Mouse (Mus musculus): Measurements from ENCODE around the gene Gm13695. TPM values are rescaled to one million over a fixed set of nuclear protein-coding genes. Genes with fewer than 3 reads are reported as not detected.
"Not testable (repeated sequence)": the region's sequence is repeated elsewhere in the genome, so short reads cannot be mapped to it uniquely, and the experiment has no call there.

Gm13695 gene
- not detected in 2 replicates for polyA plus RNA-seq (2012; rRNA removed)

DNA sequence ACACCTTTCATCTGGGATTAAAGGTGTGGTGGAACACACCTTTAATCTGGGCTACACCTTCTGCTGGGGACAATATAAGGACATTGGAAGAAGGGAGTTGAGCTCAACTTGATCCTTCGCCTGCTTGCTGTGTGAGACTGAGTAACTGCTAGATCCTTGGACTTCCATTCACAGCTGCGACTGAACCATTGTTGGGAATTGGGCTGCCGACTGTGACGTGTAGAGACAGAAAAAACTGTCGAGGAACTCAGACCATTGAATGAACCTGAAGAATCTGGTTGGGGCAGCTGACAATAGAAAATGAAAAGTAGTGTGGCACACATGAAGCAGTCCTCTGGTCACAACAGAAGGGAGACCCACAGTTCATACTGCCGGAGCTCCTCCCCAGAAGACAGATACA is at the start of gene Gm13695:
Gm13695 (plus strand) TSS at position 301 of the 400 bp plus-strand sequence.
- H3K4me3 ChIP-seq (ENCODE audit: insufficient read depth, low read length); H3K4me1 ChIP-seq (ENCODE audit: control insufficient read depth, insufficient read depth, low read length); H3K27ac ChIP-seq (ENCODE audit: insufficient read depth, low read length): not testable (repeated sequence)

DNA sequence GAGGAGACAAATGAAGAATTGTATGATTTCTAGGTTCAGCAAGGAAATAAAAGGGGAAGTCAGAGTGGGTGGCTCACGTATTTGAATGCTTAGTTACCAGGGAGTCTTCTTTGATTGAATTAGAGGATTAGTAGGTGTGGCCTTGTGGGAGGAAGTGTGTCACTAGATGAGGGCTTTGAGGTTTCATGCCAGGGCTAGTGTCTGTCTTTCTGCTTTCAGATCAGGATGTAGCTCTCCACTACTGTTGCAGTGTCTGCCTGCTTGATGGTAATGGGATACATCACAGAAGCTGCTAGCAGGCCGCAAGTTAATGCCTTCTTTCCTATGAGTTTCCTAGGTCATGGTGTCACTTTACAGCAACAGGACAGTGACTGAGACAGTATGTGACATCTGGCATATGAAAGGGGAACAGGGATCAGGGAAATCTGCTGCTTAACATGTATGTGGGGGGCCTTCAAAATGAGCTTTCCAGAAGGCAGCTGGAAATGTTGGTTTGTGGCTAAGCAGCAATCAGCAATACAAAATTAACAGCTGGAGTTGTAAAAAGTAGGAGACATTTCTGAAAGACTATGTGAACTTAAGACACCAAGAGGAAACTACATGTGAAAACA is 37.5 kb upstream of the Gm13695 start:
- TF ChIP-seq POLR2A (IDR thresholded peaks at IDR 0.05; ENCODE audit: extremely low read depth, insufficient read depth, low read length), result no peak
- TF ChIP-seq CTCF (IDR thresholded peaks at IDR 0.05; ENCODE audit: extremely low read depth, insufficient read depth, low read length), result no peak
- Histone ChIP-seq H3K4me3 (ENCODE audit: insufficient read depth, low read length) (no peak overlapping the region), H3K4me1 (ENCODE audit: control insufficient read depth, insufficient read depth, low read length) (no peaks in the 10 kb centered on the region), H3K27ac (ENCODE audit: insufficient read depth, low read length) (no peak overlapping the region)

DNA sequence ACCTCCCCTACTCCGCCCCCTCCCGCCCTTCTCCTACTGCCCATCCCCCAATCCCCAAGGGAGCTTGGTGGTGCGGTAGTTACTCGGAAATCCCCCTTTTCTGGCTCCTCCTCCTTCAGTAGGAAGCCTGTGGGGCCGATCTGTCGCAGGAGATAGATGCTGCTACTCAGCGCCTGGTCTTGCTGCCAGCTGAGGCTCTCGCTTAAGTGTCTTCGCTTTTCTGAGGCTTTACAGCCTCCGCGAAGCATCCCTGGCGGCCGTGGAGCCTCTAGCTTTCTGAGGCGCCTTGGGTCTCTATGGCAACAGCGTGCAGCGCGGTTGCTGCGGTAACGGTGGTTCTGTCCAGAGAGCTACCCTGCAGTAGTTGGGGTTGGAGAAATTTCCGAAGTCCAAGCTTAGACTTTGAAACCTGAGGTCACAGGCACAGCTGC is 26.2 kb upstream of the Gm13695 start, which contains the start of gene Zswim2:
Zswim2 (minus strand) TSS at position 298 of the 431 bp plus-strand sequence.
- Histone ChIP-seq H3K4me1 (ENCODE audit: control insufficient read depth, insufficient read depth, low read length) (no peaks in the 10 kb centered on the region), H3K4me3 (ENCODE audit: insufficient read depth, low read length) (peak within 1 kb of the TSS; percentile 13; the same call in 1 of the 2 replicates), H3K27ac (ENCODE audit: insufficient read depth, low read length) (no peak within 1 kb of the TSS)
- TF ChIP-seq POLR2A (IDR thresholded peaks at IDR 0.05; ENCODE audit: extremely low read depth, insufficient read depth, low read length) (peak; percentile 21; the same call in 1 of the 2 replicates), CTCF (IDR thresholded peaks at IDR 0.05; ENCODE audit: extremely low read depth, insufficient read depth, low read length) (no peak)

DNA sequence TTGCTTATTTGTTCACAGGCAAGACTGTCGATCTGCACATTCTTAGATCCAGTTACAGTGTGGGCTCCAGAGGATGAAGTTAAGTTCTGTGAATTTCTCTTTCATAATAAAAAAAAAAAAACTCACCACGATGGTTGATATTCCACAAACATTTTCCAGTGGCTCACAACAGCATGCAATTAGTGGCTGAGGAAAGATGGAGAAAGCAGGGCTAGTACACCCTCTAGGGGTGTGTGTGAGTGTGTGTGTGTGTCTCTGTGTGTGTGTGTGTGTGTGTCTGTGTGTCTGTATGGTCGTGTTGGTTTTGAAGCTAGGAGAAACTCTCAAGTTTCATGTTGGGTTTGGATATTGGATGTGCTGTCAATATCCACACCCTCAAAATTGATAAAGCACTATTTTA is 25.7 kb upstream of the Gm13695 start:
- no peak for TF ChIP-seq CTCF (IDR thresholded peaks at IDR 0.05; ENCODE audit: extremely low read depth, insufficient read depth, low read length)
- no peak for TF ChIP-seq POLR2A (IDR thresholded peaks at IDR 0.05; ENCODE audit: extremely low read depth, insufficient read depth, low read length)
- Histone ChIP-seq H3K4me1 (ENCODE audit: control insufficient read depth, insufficient read depth, low read length) (no peaks in the 10 kb centered on the region), H3K27ac (ENCODE audit: insufficient read depth, low read length) (no peak overlapping the region), H3K4me3 (ENCODE audit: insufficient read depth, low read length) (0 out of 2 replicates have a peak overlapping the region, but pooled peaks have one; percentile 13)

DNA sequence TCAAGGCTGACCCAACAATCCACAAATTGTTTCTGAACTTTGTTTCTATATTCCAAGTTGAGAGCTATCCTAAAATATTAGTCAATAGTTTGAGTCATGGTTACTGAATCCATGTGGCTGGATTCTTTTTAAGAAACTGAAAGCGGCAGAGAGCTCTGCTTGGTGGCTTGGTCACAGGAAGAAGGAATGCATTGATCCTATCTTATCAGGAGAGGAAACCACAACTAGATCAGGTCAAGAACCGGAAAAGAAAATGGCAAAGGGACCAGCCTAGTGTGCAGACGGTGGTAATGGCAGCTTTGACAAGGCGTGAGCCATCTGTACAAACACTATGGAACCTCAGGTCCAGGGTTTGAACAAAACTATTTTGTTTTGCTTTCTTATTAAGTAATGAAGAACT is 25.3 kb upstream of the Gm13695 start:
- Histone ChIP-seq H3K27ac (ENCODE audit: insufficient read depth, low read length) (no peak overlapping the region), H3K4me1 (ENCODE audit: control insufficient read depth, insufficient read depth, low read length) (no peaks in the 10 kb centered on the region), H3K4me3 (ENCODE audit: insufficient read depth, low read length) (no peak overlapping the region)
- TF ChIP-seq CTCF (IDR thresholded peaks at IDR 0.05; ENCODE audit: extremely low read depth, insufficient read depth, low read length) (no peak), POLR2A (IDR thresholded peaks at IDR 0.05; ENCODE audit: extremely low read depth, insufficient read depth, low read length) (no peak)

DNA sequence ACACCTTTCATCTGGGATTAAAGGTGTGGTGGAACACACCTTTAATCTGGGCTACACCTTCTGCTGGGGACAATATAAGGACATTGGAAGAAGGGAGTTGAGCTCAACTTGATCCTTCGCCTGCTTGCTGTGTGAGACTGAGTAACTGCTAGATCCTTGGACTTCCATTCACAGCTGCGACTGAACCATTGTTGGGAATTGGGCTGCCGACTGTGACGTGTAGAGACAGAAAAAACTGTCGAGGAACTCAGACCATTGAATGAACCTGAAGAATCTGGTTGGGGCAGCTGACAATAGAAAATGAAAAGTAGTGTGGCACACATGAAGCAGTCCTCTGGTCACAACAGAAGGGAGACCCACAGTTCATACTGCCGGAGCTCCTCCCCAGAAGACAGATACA is 11.7 kb upstream of the Gm13695 start, which contains the start of gene Gm13698:
Gm13698 (plus strand) TSS at position 301 of the 400 bp plus-strand sequence.
- not testable (repeated sequence) for H3K4me3 ChIP-seq (ENCODE audit: insufficient read depth, low read length); H3K4me1 ChIP-seq (ENCODE audit: control insufficient read depth, insufficient read depth, low read length); H3K27ac ChIP-seq (ENCODE audit: insufficient read depth, low read length)

DNA sequence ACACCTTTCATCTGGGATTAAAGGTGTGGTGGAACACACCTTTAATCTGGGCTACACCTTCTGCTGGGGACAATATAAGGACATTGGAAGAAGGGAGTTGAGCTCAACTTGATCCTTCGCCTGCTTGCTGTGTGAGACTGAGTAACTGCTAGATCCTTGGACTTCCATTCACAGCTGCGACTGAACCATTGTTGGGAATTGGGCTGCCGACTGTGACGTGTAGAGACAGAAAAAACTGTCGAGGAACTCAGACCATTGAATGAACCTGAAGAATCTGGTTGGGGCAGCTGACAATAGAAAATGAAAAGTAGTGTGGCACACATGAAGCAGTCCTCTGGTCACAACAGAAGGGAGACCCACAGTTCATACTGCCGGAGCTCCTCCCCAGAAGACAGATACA is 5.9 kb upstream of the Gm13695 start, which contains the start of gene Gm13693:
Gm13693 (plus strand) TSS at position 301 of the 400 bp plus-strand sequence.
- not testable (repeated sequence) for H3K4me3 ChIP-seq (ENCODE audit: insufficient read depth, low read length); H3K4me1 ChIP-seq (ENCODE audit: control insufficient read depth, insufficient read depth, low read length); H3K27ac ChIP-seq (ENCODE audit: insufficient read depth, low read length)

DNA sequence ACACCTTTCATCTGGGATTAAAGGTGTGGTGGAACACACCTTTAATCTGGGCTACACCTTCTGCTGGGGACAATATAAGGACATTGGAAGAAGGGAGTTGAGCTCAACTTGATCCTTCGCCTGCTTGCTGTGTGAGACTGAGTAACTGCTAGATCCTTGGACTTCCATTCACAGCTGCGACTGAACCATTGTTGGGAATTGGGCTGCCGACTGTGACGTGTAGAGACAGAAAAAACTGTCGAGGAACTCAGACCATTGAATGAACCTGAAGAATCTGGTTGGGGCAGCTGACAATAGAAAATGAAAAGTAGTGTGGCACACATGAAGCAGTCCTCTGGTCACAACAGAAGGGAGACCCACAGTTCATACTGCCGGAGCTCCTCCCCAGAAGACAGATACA is 5.7 kb downstream of the Gm13695 start, which contains the start of gene Gm13696:
Gm13696 (plus strand) TSS at position 301 of the 400 bp plus-strand sequence.
- not testable (repeated sequence) for H3K27ac ChIP-seq (ENCODE audit: insufficient read depth, low read length); H3K4me1 ChIP-seq (ENCODE audit: control insufficient read depth, insufficient read depth, low read length); H3K4me3 ChIP-seq (ENCODE audit: insufficient read depth, low read length)

DNA sequence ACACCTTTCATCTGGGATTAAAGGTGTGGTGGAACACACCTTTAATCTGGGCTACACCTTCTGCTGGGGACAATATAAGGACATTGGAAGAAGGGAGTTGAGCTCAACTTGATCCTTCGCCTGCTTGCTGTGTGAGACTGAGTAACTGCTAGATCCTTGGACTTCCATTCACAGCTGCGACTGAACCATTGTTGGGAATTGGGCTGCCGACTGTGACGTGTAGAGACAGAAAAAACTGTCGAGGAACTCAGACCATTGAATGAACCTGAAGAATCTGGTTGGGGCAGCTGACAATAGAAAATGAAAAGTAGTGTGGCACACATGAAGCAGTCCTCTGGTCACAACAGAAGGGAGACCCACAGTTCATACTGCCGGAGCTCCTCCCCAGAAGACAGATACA is 11.5 kb downstream of the Gm13695 start, which contains the start of gene Gm13694:
Gm13694 (plus strand) TSS at position 301 of the 400 bp plus-strand sequence.
- H3K27ac ChIP-seq (ENCODE audit: insufficient read depth, low read length); H3K4me1 ChIP-seq (ENCODE audit: control insufficient read depth, insufficient read depth, low read length); H3K4me3 ChIP-seq (ENCODE audit: insufficient read depth, low read length): not testable (repeated sequence)

DNA sequence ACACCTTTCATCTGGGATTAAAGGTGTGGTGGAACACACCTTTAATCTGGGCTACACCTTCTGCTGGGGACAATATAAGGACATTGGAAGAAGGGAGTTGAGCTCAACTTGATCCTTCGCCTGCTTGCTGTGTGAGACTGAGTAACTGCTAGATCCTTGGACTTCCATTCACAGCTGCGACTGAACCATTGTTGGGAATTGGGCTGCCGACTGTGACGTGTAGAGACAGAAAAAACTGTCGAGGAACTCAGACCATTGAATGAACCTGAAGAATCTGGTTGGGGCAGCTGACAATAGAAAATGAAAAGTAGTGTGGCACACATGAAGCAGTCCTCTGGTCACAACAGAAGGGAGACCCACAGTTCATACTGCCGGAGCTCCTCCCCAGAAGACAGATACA is 17.3 kb downstream of the Gm13695 start, which contains the start of gene Gm13697:
Gm13697 (plus strand) TSS at position 301 of the 400 bp plus-strand sequence.
- H3K27ac ChIP-seq (ENCODE audit: insufficient read depth, low read length); H3K4me1 ChIP-seq (ENCODE audit: control insufficient read depth, insufficient read depth, low read length); H3K4me3 ChIP-seq (ENCODE audit: insufficient read depth, low read length): not testable (repeated sequence)

DNA sequence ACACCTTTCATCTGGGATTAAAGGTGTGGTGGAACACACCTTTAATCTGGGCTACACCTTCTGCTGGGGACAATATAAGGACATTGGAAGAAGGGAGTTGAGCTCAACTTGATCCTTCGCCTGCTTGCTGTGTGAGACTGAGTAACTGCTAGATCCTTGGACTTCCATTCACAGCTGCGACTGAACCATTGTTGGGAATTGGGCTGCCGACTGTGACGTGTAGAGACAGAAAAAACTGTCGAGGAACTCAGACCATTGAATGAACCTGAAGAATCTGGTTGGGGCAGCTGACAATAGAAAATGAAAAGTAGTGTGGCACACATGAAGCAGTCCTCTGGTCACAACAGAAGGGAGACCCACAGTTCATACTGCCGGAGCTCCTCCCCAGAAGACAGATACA is 23.1 kb downstream of the Gm13695 start, which contains the start of gene Gm13691:
Gm13691 (plus strand) TSS at position 301 of the 400 bp plus-strand sequence.
- H3K27ac ChIP-seq (ENCODE audit: insufficient read depth, low read length); H3K4me1 ChIP-seq (ENCODE audit: control insufficient read depth, insufficient read depth, low read length); H3K4me3 ChIP-seq (ENCODE audit: insufficient read depth, low read length): not testable (repeated sequence)

DNA sequence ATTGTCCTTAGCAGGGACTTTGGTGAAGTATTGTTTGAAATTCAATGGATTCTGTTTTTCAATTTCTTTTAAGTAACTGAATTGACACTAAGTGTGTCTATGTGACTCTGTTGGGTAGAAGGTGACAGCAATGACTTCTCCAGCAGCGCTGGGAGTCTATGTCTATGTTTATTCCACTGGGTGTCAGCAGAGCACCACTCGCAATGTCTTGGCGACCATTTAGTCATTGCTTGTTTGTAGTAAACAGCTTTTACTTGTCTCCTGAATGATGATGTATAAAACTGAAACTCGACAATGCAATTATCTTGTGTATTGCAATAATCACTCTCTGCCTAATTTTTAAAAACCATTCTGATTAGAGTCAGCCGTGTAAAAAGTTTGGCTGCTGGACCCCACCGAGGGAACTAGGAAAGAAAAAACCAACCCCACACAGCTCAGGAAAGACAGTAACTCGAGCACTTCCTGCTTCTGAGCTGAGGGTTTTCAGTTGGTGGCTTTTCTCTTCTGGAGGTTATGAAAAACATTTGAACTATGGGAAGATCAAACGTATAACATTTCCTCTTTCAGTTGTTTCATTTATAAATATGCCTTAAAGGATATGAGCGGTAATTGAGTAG is 26.6 kb downstream of the Gm13695 start:
- not testable (repeated sequence) for H3K4me3 ChIP-seq (ENCODE audit: insufficient read depth, low read length); H3K27ac ChIP-seq (ENCODE audit: insufficient read depth, low read length); H3K4me1 ChIP-seq (ENCODE audit: control insufficient read depth, insufficient read depth, low read length)

DNA sequence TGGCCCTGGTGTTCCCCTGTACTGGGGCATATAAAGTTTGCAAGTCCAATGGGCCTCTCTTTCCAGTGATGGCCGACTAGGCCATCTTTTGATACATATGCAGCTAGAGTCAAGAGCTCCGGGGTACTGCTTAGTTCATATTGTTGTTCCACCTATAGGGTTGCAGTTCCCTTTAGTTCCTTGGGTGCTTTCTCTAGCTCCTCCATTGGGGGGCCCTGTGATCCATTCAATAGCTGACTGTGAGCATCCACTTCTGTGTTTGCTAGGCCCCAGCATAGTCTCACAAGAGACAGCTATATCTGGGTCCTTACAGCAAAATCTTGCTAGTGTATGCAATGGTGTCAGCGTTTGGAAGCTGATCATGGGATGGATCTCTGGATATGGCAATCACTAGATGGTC is 27.4 kb downstream of the Gm13695 start:
- H3K27ac ChIP-seq (ENCODE audit: insufficient read depth, low read length); H3K4me3 ChIP-seq (ENCODE audit: insufficient read depth, low read length); H3K4me1 ChIP-seq (ENCODE audit: control insufficient read depth, insufficient read depth, low read length): not testable (repeated sequence)
